Mouse (Mus musculus) testis, postnatal 14 days (tissue): ENCODE results near the gene Dnah6.

Experiments used
- DNase-seq: peaks from one replicate; pipeline ENCODE4 v3.0.0; 2021; ENCODE audit warnings: low spot score

Gene Dnah6

GRCm38 (mm10) chr6:73026898-73027297, 194.6 kb downstream of the Dnah6 start:
- DNase-seq: no peak

- no peak for DNase-seq
Observed at GRCm38 (mm10) chr6:73020061-73020460, 201.4 kb downstream of the Dnah6 start.

GRCm38 (mm10) chr6:73018725-73019280, 202.6 kb downstream of the Dnah6 start:
- DNase-seq: no peak

- DNase-seq: no peak
Observed at GRCm38 (mm10) chr6:73014317-73015160, 206.9 kb downstream of the Dnah6 start.

GRCm38 (mm10) chr6:73012931-73013330, 208.5 kb downstream of the Dnah6 start:
- no peak for DNase-seq

- DNase-seq: no peak
Observed at GRCm38 (mm10) chr6:73011827-73012226, 209.6 kb downstream of the Dnah6 start.

- peak; percentile 69 for DNase-seq
Observed at GRCm38 (mm10) chr6:73010073-73010472, 211.4 kb downstream of the Dnah6 start.

- no peak for DNase-seq
Observed at GRCm38 (mm10) chr6:73003601-73004000, 217.8 kb downstream of the Dnah6 start.

- no peak for DNase-seq
Observed at GRCm38 (mm10) chr6:73002391-73002790, 219.1 kb downstream of the Dnah6 start.

GRCm38 (mm10) chr6:72998809-72999208, 222.6 kb downstream of the Dnah6 start:
- DNase-seq: no peak

GRCm38 (mm10) chr6:72993688-72994082, 227.8 kb downstream of the Dnah6 start:
- DNase-seq: no peak

- DNase-seq: no peak
Observed at GRCm38 (mm10) chr6:72993054-72993687, 228.3 kb downstream of the Dnah6 start.

GRCm38 (mm10) chr6:72990206-72990605, 231.2 kb downstream of the Dnah6 start:
- no peak for DNase-seq

GRCm38 (mm10) chr6:72989028-72989736, 232.3 kb downstream of the Dnah6 start:
- DNase-seq: no peak

GRCm38 (mm10) chr6:72982506-72982905, 238.9 kb downstream of the Dnah6 start:
- DNase-seq: no peak

- no peak for DNase-seq
Observed at GRCm38 (mm10) chr6:72981851-72982250, 239.6 kb downstream of the Dnah6 start.

GRCm38 (mm10) chr6:72981124-72981651, 240.3 kb downstream of the Dnah6 start:
- DNase-seq: peak; percentile 43

- no peak for DNase-seq
Observed at GRCm38 (mm10) chr6:72976866-72977265, 244.6 kb downstream of the Dnah6 start.

- no peak for DNase-seq
Observed at GRCm38 (mm10) chr6:72971074-72971473, 250.4 kb downstream of the Dnah6 start.

- no peak for DNase-seq
Observed at GRCm38 (mm10) chr6:72969787-72970186, 251.7 kb downstream of the Dnah6 start.
